Mouse (Mus musculus): ENCODE data around the gene Tsnax. TPM values are rescaled to one million over a fixed set of nuclear protein-coding genes. Genes with fewer than 3 reads are reported as not detected.

Tsnax gene
- polyA plus RNA-seq, 1 experiment from 2014 or later: 138 TPM

DNA sequence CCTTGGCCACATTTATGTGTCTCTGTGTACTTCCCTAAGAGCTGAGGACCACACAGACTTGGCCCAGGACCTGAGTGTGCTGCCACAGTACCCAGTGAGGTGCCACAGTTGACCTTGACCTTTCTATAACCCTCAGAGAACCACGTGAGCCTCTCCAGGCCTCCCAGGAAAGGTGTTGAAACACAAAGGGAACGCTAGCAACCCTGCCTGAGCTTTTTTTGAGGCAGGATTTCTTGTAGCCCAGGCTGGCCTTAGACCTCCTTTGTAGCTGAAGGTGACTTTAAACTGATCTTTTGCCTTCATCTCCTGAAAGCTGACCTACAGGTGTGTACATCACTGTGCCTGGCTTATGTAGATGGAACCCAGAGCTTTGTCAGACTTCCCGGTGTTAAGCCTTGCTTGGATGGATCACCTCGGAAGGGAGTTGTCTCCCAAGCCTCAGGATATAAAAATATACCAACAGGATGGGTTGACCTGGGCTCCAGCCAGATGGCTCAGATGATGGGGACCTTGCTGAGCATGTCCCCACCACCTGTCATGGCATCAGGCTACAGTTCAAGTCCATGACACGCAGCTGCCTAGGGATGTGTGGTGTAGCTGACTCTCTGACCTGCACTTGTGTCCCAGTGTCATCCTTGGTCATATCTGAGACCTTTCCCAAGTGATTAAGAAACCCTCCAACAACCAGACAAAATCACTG is 36.4 kb downstream of the Tsnax start:
- no peak for DNase-seq (ENCODE audit: low spot score)
- H3K27me3 ChIP-seq (ENCODE audit: low read depth, poor library complexity, severe bottlenecking): peaks cover 26% of the 10 kb centered on the region
- WGBS: 68% methylated on average over 5 of the region's 5 CpGs
- H3K9me3 ChIP-seq (replicated peaks): peaks cover 5% of the 10 kb centered on the region; the same call in 1 of the 2 replicates
- H3K4me3 ChIP-seq: no peak overlapping the region
- H3K36me3 ChIP-seq: no peaks in the 10 kb centered on the region
- H3K4me1 ChIP-seq: peaks cover 8% of the 10 kb centered on the region
- H3K27ac ChIP-seq (replicated peaks): no peak overlapping the region

DNA sequence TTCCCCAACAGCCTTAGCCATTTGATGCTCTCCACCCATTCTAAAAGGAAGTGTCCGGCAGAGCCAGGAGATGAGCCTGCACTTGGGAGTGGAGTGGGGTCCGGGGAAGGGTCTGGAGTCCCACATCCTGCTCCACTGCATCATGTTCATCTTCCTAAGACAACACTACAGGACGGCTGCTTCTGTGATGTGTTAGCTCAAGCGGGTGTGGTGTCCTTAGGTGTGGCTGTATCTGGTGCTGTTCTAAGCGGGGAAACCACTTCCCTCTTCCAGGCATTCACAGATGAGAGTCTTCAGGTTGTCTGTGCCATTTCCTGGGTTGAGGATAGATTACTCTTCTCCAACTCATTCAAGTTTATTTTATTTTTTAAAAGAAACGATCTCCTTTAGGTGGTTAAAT is 37.0 kb downstream of the Tsnax start:
- 87% methylated on average over 6 of the region's 6 CpGs for WGBS
- Histone ChIP-seq H3K4me3 (no peak overlapping the region), H3K9me3 (replicated peaks) (peaks cover 5% of the 10 kb centered on the region; the same call in 1 of the 2 replicates), H3K36me3 (no peaks in the 10 kb centered on the region), H3K27me3 (ENCODE audit: low read depth, poor library complexity, severe bottlenecking) (peaks cover 32% of the 10 kb centered on the region), H3K27ac (replicated peaks) (no peak overlapping the region), H3K4me1 (peaks cover 13% of the 10 kb centered on the region)
- no peak for DNase-seq (ENCODE audit: low spot score)

DNA sequence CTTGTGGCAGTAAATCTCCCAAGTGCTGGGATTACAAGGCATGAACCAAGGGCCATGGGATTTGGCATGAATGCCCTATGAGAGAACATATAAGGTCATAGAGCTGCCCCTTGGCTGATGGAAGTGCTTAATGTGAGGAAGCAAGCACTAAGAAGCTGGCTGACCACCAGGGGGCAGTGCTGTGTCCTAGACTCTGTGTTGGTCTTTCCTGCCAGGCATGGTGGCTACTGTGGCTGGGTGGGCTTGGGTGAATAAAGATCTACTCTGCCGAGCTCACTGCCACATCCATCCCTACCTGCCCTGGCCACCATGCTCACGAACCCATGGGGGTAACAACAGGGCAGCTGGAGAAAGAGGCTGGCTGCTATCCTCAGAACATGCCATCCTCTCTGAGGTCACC is 39.2 kb downstream of the Tsnax start:
- Histone ChIP-seq H3K27ac (replicated peaks) (no peak overlapping the region), H3K27me3 (ENCODE audit: low read depth, poor library complexity, severe bottlenecking) (peaks cover 44% of the 10 kb centered on the region), H3K9me3 (replicated peaks) (peaks cover 5% of the 10 kb centered on the region; the same call in 1 of the 2 replicates), H3K4me3 (no peak overlapping the region), H3K4me1 (peaks cover 13% of the 10 kb centered on the region), H3K36me3 (no peaks in the 10 kb centered on the region)
- WGBS: 44% methylated on average over 2 of the region's 2 CpGs
- peak; percentile 74 for DNase-seq (ENCODE audit: low spot score)

- H3K27ac ChIP-seq (replicated peaks): peak within 1 kb of the TSS; percentile 69
- WGBS: 3% methylated on average over 65 of the region's 65 CpGs
- peaks cover 13% of the 10 kb centered on the region for H3K4me1 ChIP-seq
- no peaks in the 10 kb centered on the region for H3K36me3 ChIP-seq
- H3K9me3 ChIP-seq (replicated peaks): peaks cover 5% of the 10 kb centered on the region; the same call in 1 of the 2 replicates
- H3K27me3 ChIP-seq (ENCODE audit: low read depth, poor library complexity, severe bottlenecking): peaks cover 44% of the 10 kb centered on the region
- DNase-seq (ENCODE audit: low spot score): peak; percentile 54
- H3K4me3 ChIP-seq: peak within 1 kb of the TSS; percentile 65
Measured at GRCm38 (mm10) chr8:125053505-125054435, 41.0 kb downstream of the Tsnax start, which contains the start of gene Disc1. Gene Disc1 (plus strand): TSS chr8:125054195.

DNA sequence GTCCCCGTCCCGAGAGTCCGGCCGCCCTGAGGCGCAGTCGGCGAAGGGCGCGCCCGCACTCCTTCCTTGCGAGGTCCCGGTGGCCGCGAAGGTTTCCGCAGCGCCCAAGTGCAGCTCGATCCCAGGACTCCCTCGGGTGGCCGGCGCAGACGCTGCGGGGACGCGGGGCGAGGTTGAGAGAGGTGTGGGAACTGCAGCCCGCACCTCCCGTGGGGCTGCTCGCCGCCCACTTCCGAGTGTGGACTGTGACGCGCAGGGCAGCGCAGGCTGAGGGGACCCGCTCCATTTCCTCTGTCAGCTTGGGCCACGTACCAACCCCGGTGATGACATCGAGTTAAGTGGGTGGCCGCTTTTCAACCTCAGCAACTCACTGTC is 41.6 kb downstream of the Tsnax start:
- Histone ChIP-seq H3K27me3 (ENCODE audit: low read depth, poor library complexity, severe bottlenecking) (peaks cover 44% of the 10 kb centered on the region), H3K27ac (replicated peaks) (peak overlapping the region; percentile 69; the same call in 1 of the 2 replicates), H3K4me1 (peaks cover 13% of the 10 kb centered on the region), H3K4me3 (peak overlapping the region; percentile 65), H3K36me3 (no peaks in the 10 kb centered on the region), H3K9me3 (replicated peaks) (peaks cover 5% of the 10 kb centered on the region; the same call in 1 of the 2 replicates)
- WGBS: under 1% methylated on average over 38 of the region's 38 CpGs
- no peak for DNase-seq (ENCODE audit: low spot score)

DNA sequence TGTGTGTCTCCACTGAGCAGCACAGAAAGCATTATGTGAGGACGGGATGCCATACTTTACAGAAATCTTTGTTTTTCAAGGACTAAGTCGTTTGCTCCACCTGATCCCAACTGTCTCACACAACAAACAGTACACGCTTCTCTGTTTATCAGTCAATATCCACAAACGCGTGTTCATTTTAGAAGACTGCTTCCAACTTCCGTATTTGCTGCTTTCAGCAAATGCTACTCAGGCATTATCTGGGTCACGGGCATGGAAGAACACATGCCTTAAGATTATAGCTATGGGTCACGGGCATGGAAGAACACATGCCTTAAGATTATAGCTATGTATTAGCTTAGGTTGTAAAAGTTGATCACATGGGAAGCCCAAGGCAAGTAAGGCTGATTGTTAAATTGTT is 48.1 kb downstream of the Tsnax start:
- Histone ChIP-seq H3K4me1 (no peaks in the 10 kb centered on the region), H3K9me3 (replicated peaks) (no peaks in the 10 kb centered on the region), H3K36me3 (no peaks in the 10 kb centered on the region), H3K4me3 (no peak overlapping the region), H3K27me3 (ENCODE audit: low read depth, poor library complexity, severe bottlenecking) (peaks cover under 1% of the 10 kb centered on the region), H3K27ac (replicated peaks) (no peak overlapping the region)
- DNase-seq (ENCODE audit: low spot score): no peak
- 84% methylated on average over 8 of the region's 8 CpGs for WGBS

DNA sequence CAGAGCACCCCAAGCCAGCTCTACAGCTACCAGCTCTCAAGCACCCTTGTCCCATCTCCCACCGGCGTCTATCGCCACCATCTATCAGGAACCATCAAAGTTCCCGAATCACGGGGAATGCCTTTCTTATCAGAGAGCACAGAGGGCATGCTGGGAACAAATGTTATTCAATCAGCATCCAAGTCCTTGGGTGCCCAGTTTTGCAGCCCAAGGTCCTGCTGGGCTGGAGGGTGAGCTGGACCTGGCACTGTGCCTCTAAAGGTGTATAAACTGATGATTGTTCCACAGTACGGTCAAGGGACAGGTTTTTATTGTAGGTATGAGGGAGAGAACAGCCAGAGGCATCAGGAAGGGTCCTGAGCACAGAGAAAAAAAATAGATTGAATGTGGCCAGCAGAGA is 52.8 kb downstream of the Tsnax start:
- no peak overlapping the region for H3K27ac ChIP-seq (replicated peaks)
- DNase-seq (ENCODE audit: low spot score): no peak
- H3K4me3 ChIP-seq: no peak overlapping the region
- H3K36me3 ChIP-seq: no peaks in the 10 kb centered on the region
- no peaks in the 10 kb centered on the region for H3K27me3 ChIP-seq (ENCODE audit: low read depth, poor library complexity, severe bottlenecking)
- peaks cover 13% of the 10 kb centered on the region for H3K4me1 ChIP-seq
- no peaks in the 10 kb centered on the region for H3K9me3 ChIP-seq (replicated peaks)
- WGBS: 90% methylated on average over 6 of the region's 6 CpGs

DNA sequence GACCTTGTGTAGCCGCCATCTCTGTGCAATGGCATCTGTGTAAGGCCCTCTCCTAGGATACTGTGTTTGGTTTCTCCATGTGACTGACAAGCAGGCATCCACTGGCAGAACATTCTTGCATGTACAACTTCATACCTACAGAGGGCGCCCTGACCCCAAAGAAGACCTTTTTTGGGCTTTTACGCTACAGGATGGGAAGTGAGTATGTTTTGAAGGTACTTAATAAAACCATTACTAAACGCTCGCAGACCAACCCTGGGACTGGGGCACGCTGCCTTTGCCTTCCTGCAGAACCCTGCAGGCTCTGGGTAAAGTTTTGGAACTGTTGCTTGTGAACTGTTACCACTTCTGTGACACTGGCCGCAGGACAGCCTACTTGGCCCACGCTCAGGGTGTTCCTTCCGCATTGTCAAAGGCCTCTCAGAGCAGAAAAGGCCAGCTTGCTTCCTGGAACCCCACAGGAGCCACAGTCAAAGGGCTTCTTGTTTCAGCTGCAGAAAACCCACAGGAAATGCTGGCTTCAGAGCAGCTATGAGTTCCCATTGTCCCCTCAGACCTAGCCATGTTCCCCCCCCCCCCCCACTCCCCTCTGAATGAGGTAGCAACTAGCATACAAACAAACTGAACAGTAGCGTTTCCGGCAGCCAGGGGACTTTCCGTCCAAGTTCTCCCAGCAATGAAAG is 54.3 kb downstream of the Tsnax start:
- Histone ChIP-seq H3K4me1 (peaks cover 13% of the 10 kb centered on the region), H3K27ac (replicated peaks) (peak overlapping the region; percentile 46; the same call in 1 of the 2 replicates), H3K9me3 (replicated peaks) (no peaks in the 10 kb centered on the region), H3K36me3 (no peaks in the 10 kb centered on the region), H3K27me3 (ENCODE audit: low read depth, poor library complexity, severe bottlenecking) (no peaks in the 10 kb centered on the region), H3K4me3 (no peak overlapping the region)
- peak; percentile 61 for DNase-seq (ENCODE audit: low spot score)
- 48% methylated on average over 12 of the region's 12 CpGs for WGBS

- Histone ChIP-seq H3K27ac (replicated peaks) (peak overlapping the region; percentile 46; the same call in 1 of the 2 replicates), H3K27me3 (ENCODE audit: low read depth, poor library complexity, severe bottlenecking) (no peaks in the 10 kb centered on the region), H3K4me3 (no peak overlapping the region), H3K36me3 (no peaks in the 10 kb centered on the region), H3K4me1 (peaks cover 13% of the 10 kb centered on the region), H3K9me3 (replicated peaks) (no peaks in the 10 kb centered on the region)
- DNase-seq (ENCODE audit: low spot score): no peak
- 87% methylated on average over 9 of the region's 9 CpGs for WGBS
Measured at GRCm38 (mm10) chr8:125067596-125067960, 54.8 kb downstream of the Tsnax start.

GRCm38 (mm10) chr8:125068146-125068905 is 55.5 kb downstream of the Tsnax start:
- no peak overlapping the region for H3K27ac ChIP-seq (replicated peaks)
- peaks cover 13% of the 10 kb centered on the region for H3K4me1 ChIP-seq
- DNase-seq (ENCODE audit: low spot score): no peak
- H3K9me3 ChIP-seq (replicated peaks): no peaks in the 10 kb centered on the region
- H3K27me3 ChIP-seq (ENCODE audit: low read depth, poor library complexity, severe bottlenecking): no peaks in the 10 kb centered on the region
- 88% methylated on average over 6 of the region's 6 CpGs for WGBS
- H3K36me3 ChIP-seq: no peaks in the 10 kb centered on the region
- no peak overlapping the region for H3K4me3 ChIP-seq

- Histone ChIP-seq H3K27ac (replicated peaks) (no peak overlapping the region), H3K4me3 (no peak overlapping the region), H3K9me3 (replicated peaks) (no peaks in the 10 kb centered on the region), H3K36me3 (no peaks in the 10 kb centered on the region), H3K27me3 (ENCODE audit: low read depth, poor library complexity, severe bottlenecking) (no peaks in the 10 kb centered on the region), H3K4me1 (peaks cover 13% of the 10 kb centered on the region)
- DNase-seq (ENCODE audit: low spot score): no peak
- 76% methylated on average over 7 of the region's 7 CpGs for WGBS
Measured at GRCm38 (mm10) chr8:125069304-125069703, 56.5 kb downstream of the Tsnax start.

DNA sequence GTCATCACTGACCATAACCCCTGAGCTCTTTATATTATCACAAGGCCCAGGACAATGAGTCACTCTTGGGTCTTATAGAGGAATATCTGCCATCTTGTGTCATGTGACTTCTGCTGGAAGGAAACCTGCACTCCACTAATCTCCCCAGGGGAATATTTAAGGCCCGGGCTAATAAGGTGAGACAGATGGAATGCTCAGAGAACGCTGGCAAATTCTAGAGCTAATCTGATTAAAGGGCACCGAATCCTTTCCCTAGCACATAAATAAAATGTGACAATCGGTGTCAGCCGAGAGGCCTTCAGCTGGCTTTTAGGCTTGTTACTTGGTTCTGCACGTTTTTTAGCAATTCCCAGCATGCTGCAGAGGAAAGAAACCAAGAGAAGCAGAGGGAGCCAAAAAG is 56.9 kb downstream of the Tsnax start:
- no peaks in the 10 kb centered on the region for H3K36me3 ChIP-seq
- no peak overlapping the region for H3K4me3 ChIP-seq
- peaks cover 13% of the 10 kb centered on the region for H3K4me1 ChIP-seq
- 72% methylated on average over 6 of the region's 6 CpGs for WGBS
- H3K27ac ChIP-seq (replicated peaks): no peak overlapping the region
- no peaks in the 10 kb centered on the region for H3K27me3 ChIP-seq (ENCODE audit: low read depth, poor library complexity, severe bottlenecking)
- H3K9me3 ChIP-seq (replicated peaks): no peaks in the 10 kb centered on the region
- DNase-seq (ENCODE audit: low spot score): no peak
